Comparison of ENCODE assay signal across 8 mouse cellular contexts in the genomic region with DNA sequence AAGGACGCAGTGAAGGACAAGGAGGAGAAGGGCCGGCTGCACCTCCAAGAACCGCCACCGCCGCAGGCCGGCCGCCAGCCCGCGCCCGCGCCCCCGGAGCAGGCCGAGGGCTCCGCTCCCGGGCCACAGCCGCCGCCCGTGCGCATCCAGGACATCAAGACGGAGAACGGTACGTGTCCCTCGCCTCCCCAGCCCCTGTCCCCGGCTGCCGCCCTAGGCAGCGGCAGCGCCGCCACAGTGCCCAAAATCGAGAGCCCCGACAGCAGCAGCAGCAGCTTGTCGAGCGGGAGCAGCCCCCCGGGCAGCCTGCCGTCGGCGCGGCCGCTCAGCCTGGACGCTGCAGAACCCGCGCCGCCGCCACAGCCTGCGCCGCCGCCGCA. TPM values are rescaled to one million over a fixed set of nuclear protein-coding genes. Genes with fewer than 3 reads are reported as not detected.
DNase-seq lines count a peak whose midpoint lies in the region; ATAC-seq and TF ChIP-seq lines count a peak whose summit lies in the region.

No protein-coding gene starts in this region.

- peaks cover 9% of the 10 kb centered on the region for H3K27me3 ChIP-seq in testis, adult 2 months (ENCODE audit: control insufficient read depth, insufficient read depth, low read length)
- peaks cover 83% of the 10 kb centered on the region for H3K27me3 ChIP-seq in intestine, embryonic 15.5 days (replicated peaks)
- H3K27me3 ChIP-seq in neural tube, embryonic 15.5 days (replicated peaks) = peaks cover 72% of the 10 kb centered on the region

- TF ChIP-seq POLR2A in testis, adult 2 months (IDR thresholded peaks at IDR 0.05; ENCODE audit: control insufficient read depth, low read depth, low read length) = no peak

- ATAC-seq in intestine, embryonic 15.5 days = peak; percentile 4; the same call in 1 of the 2 replicates
- no peak for ATAC-seq in neural tube, embryonic 15.5 days (ENCODE audit: low FRiP score)

- no peak for TF ChIP-seq CTCF in testis, adult 2 months (IDR thresholded peaks at IDR 0.05; ENCODE audit: control insufficient read depth, insufficient read depth, insufficient replicate concordance, low read depth, low read length)

- H3K9ac ChIP-seq in intestine, embryonic 15.5 days = peak overlapping the region; percentile 55; the same call in 1 of the 2 replicates
- H3K9ac ChIP-seq in neural tube, embryonic 15.5 days (replicated peaks) = peak overlapping the region; percentile 38

- H3K27ac ChIP-seq in testis, adult 2 months (ENCODE audit: control insufficient read depth, insufficient read depth, low read depth, low read length) = no peak overlapping the region
- H3K27ac ChIP-seq in intestine, embryonic 15.5 days = no peak overlapping the region
- peak overlapping the region; percentile 71; the same call in 1 of the 2 replicates for H3K27ac ChIP-seq in neural tube, embryonic 15.5 days (replicated peaks)

- no peaks in the 10 kb centered on the region for H3K9me3 ChIP-seq in intestine, embryonic 15.5 days
- H3K9me3 ChIP-seq in neural tube, embryonic 15.5 days (replicated peaks) = no peaks in the 10 kb centered on the region

- peaks cover 38% of the 10 kb centered on the region for H3K4me1 ChIP-seq in testis, adult 2 months (ENCODE audit: control insufficient read depth, insufficient read depth, low read length)
- H3K4me1 ChIP-seq in intestine, embryonic 15.5 days (replicated peaks) = peaks cover 28% of the 10 kb centered on the region
- peaks cover 40% of the 10 kb centered on the region for H3K4me1 ChIP-seq in neural tube, embryonic 15.5 days

- under 1% methylated on average over 47 of the region's 47 CpGs for WGBS in intestine, embryonic 15.5 days
- under 1% methylated on average over 46 of the region's 47 CpGs for WGBS in neural tube, embryonic 15.5 days

- DNase-seq in adrenal gland, adult 2 months = peak; percentile 74
- DNase-seq in adrenal gland, postnatal 4 days (ENCODE audit: low spot score in 2 of 2) = no peak
- no peak for DNase-seq in testis, postnatal 14 days (ENCODE audit: low spot score)
- no peak for DNase-seq in left cerebral cortex, adult 11 months (ENCODE audit: low spot score)
- DNase-seq in layer of hippocampus, postnatal 25 days (ENCODE audit: extremely low spot score in 1 of 2, low spot score in 1 of 2) = no peak

- H3K36me3 ChIP-seq in testis, adult 2 months (ENCODE audit: control insufficient read depth, insufficient read depth, low read length) = no peaks in the 10 kb centered on the region
- H3K36me3 ChIP-seq in intestine, embryonic 15.5 days = no peaks in the 10 kb centered on the region
- H3K36me3 ChIP-seq in neural tube, embryonic 15.5 days = no peaks in the 10 kb centered on the region

- H3K4me3 ChIP-seq in testis, adult 2 months (ENCODE audit: control insufficient read depth, low read depth, low read length) = peak overlapping the region; percentile 78
- H3K4me3 ChIP-seq in intestine, embryonic 15.5 days (replicated peaks) = peak overlapping the region; percentile 62
- peak overlapping the region; percentile 44 for H3K4me3 ChIP-seq in neural tube, embryonic 15.5 days (replicated peaks)

- peak overlapping the region; percentile 100 for H3K4me2 ChIP-seq in intestine, embryonic 15.5 days (replicated peaks)
- peak overlapping the region; percentile 74 for H3K4me2 ChIP-seq in neural tube, embryonic 15.5 days

RNA-seq across cellular contexts. Expression of a gene that starts 1.3 kb away (rescaled TPM):
- total RNA-seq in adrenal gland, adult 2 months (2021) = 1 to 10 TPM; 6.6 to 7.3 TPM
- polyA plus RNA-seq in adrenal gland, adult 2 months (2012; rRNA removed) = 10.9 and 11.3 TPM in 2 replicates
- total RNA-seq in adrenal gland, postnatal 4 days (2021) = 10 to 100 TPM in 1 of 2 experiments, 1 to 10 TPM in 1; 9.7 to 13.4 TPM
- polyA plus RNA-seq in testis, adult 2 months (2012; rRNA removed) = 0.14 and 0.16 TPM in 2 replicates
- polyA plus RNA-seq in intestine, embryonic 15.5 days (2015; fragmentation: Nextera tagmentation; extraction: Ambion mirVana) = 0.19 and 0.23 TPM in 2 replicates
- 1.00 and 1.1 TPM in 2 replicates for polyA plus RNA-seq in neural tube, embryonic 15.5 days (2015; fragmentation: Nextera tagmentation; extraction: Ambion mirVana)
- 1 to 10 TPM; 3.6 to 4.2 TPM for total RNA-seq in layer of hippocampus, postnatal 25 days (2021)
